Mouse (Mus musculus) limb, embryonic 12.5 days (tissue): Measurements from ENCODE around the gene Ppp1r3a. TPM values are rescaled to one million over a fixed set of nuclear protein-coding genes. Genes with fewer than 3 reads are reported as not detected.

ENCODE experiments used
- ATAC-seq: fragments of 200-750 bp; cut with Nextera tagmentation; 2 replicates; pipeline ENCODE4 v1.8.0; 2017; ENCODE audit warnings: low read depth, moderate TSS enrichment; ENCODE audit not compliant: insufficient number of reproducible peaks, insufficient read depth, low FRiP score, low TSS enrichment
- H3K27ac ChIP-seq: fragments of 300-500 bp; sonication (generic); 2 replicates; pipeline ENCODE4 v1.5.1; 2016; ENCODE audit warnings: mild to moderate bottlenecking, moderate library complexity
- H3K27me3 ChIP-seq: fragments of 300-500 bp; sonication (generic); 2 replicates; pipeline ENCODE4 v1.6.1; 2016; ENCODE audit warnings: mild to moderate bottlenecking, moderate library complexity
- H3K36me3 ChIP-seq: fragments of 300-500 bp; sonication (generic); 2 replicates; pipeline ENCODE4 v1.6.1; 2016; ENCODE audit warnings: mild to moderate bottlenecking, moderate library complexity
- H3K4me1 ChIP-seq: fragments of 300-500 bp; sonication (generic); replicated peaks from 2 replicates; pipeline ENCODE4 v1.6.1; 2016
- H3K4me2 ChIP-seq: fragments of 300-500 bp; sonication (generic); 2 replicates; pipeline ENCODE4 v1.6.1; 2016; ENCODE audit warnings: mild to moderate bottlenecking, moderate library complexity
- H3K4me3 ChIP-seq: fragments of 300-500 bp; sonication (generic); replicated peaks from 2 replicates; pipeline ENCODE4 v1.5.1; 2016; ENCODE audit warnings: mild to moderate bottlenecking
- H3K9ac ChIP-seq: fragments of 300-500 bp; sonication (generic); replicated peaks from 2 replicates; pipeline ENCODE4 v1.6.1; 2016; ENCODE audit warnings: mild to moderate bottlenecking, moderate library complexity
- H3K9me3 ChIP-seq: fragments of 300-500 bp; sonication (generic); 2 replicates; pipeline ENCODE4 v1.6.1; 2016; ENCODE audit warnings: mild to moderate bottlenecking, moderate library complexity
- WGBS: fragments of 180-500 bp; shearing (Covaris S2); methylation state at CpG from one replicate; pipeline ENCODE4 v1.1.7; 2016; 5-methylcytosine and 5-hydroxymethylcytosine counted together
- polyA plus RNA-seq: library from polyadenylated mRNA; unstranded; fragments of >200 nt; fragmentation: Nextera tagmentation; extraction: Ambion mirVana; gene quantifications from 2 replicates; pipeline ENCODE4 v1.2.1, GENCODE M21; 2016

Ppp1r3a gene
- 0.08 and 0.18 TPM in 2 replicates for polyA plus RNA-seq

GRCm38 (mm10) chr6:14754901-14755591 lies at the start of gene Ppp1r3a:
Ppp1r3a (minus strand) TSS chr6:14755274.
- Histone ChIP-seq H3K9me3 (no peaks in the 10 kb centered on the region), H3K4me3 (no peak within 1 kb of the TSS), H3K27ac (no peak within 1 kb of the TSS), H3K27me3 (no peaks in the 10 kb centered on the region), H3K4me1 (no peaks in the 10 kb centered on the region), H3K4me2 (no peak within 1 kb of the TSS), H3K36me3 (no peaks in the 10 kb centered on the region), H3K9ac (no peak within 1 kb of the TSS)
- ATAC-seq, result no peak
- 84% methylated on average over 7 of the region's 7 CpGs for WGBS

GRCm38 (mm10) chr6:14787157-14787938 lies 32.3 kb upstream of the Ppp1r3a start:
- Histone ChIP-seq H3K4me1 (no peaks in the 10 kb centered on the region), H3K9ac (no peak overlapping the region), H3K9me3 (no peaks in the 10 kb centered on the region), H3K4me2 (no peak overlapping the region), H3K27me3 (no peaks in the 10 kb centered on the region), H3K4me3 (no peak overlapping the region), H3K36me3 (no peaks in the 10 kb centered on the region), H3K27ac (no peak overlapping the region)
- ATAC-seq, result no peak
- 90% methylated on average over 1 of the region's 1 CpGs for whole genome bisulfite sequencing

GRCm38 (mm10) chr6:14777920-14778319 lies 22.8 kb upstream of the Ppp1r3a start:
- ATAC-seq, result no peak
- H3K4me1 ChIP-seq, result no peaks in the 10 kb centered on the region
- H3K4me2 ChIP-seq, result no peak overlapping the region
- no peak overlapping the region for H3K9ac ChIP-seq
- H3K36me3 ChIP-seq, result no peaks in the 10 kb centered on the region
- no peak overlapping the region for H3K27ac ChIP-seq
- no peak overlapping the region for H3K4me3 ChIP-seq
- H3K27me3 ChIP-seq, result no peaks in the 10 kb centered on the region
- no peaks in the 10 kb centered on the region for H3K9me3 ChIP-seq
- 89% methylated on average over 4 of the region's 4 CpGs for WGBS

- no peak overlapping the region for H3K4me2 ChIP-seq
- no peak overlapping the region for H3K9ac ChIP-seq
- H3K27ac ChIP-seq, result no peak overlapping the region
- no peak overlapping the region for H3K4me3 ChIP-seq
- no peaks in the 10 kb centered on the region for H3K9me3 ChIP-seq
- no peaks in the 10 kb centered on the region for H3K36me3 ChIP-seq
- no peaks in the 10 kb centered on the region for H3K27me3 ChIP-seq
- H3K4me1 ChIP-seq, result no peaks in the 10 kb centered on the region
- no peak for ATAC-seq
- WGBS, result 72% methylated on average over 2 of the region's 2 CpGs
These were observed 16.6 kb upstream of the Ppp1r3a start for GRCm38 (mm10) chr6:14771717-14772116.

GRCm38 (mm10) chr6:14757486-14757885 lies 2.4 kb upstream of the Ppp1r3a start:
- H3K36me3 ChIP-seq, result no peaks in the 10 kb centered on the region
- no peaks in the 10 kb centered on the region for H3K9me3 ChIP-seq
- H3K27me3 ChIP-seq, result no peaks in the 10 kb centered on the region
- no peaks in the 10 kb centered on the region for H3K4me1 ChIP-seq
- H3K9ac ChIP-seq, result no peak overlapping the region
- no peak overlapping the region for H3K27ac ChIP-seq
- H3K4me2 ChIP-seq, result no peak overlapping the region
- no peak for ATAC-seq
- H3K4me3 ChIP-seq, result no peak overlapping the region
- WGBS, result 87% methylated on average over 3 of the region's 3 CpGs

GRCm38 (mm10) chr6:14753512-14753911 lies 1.6 kb downstream of the Ppp1r3a start:
- H3K36me3 ChIP-seq, result no peaks in the 10 kb centered on the region
- H3K27ac ChIP-seq, result no peak overlapping the region
- H3K27me3 ChIP-seq, result no peaks in the 10 kb centered on the region
- no peak overlapping the region for H3K4me2 ChIP-seq
- ATAC-seq, result no peak
- no peaks in the 10 kb centered on the region for H3K9me3 ChIP-seq
- 81% methylated on average over 4 of the region's 4 CpGs for WGBS
- H3K4me1 ChIP-seq, result no peaks in the 10 kb centered on the region
- H3K9ac ChIP-seq, result no peak overlapping the region
- no peak overlapping the region for H3K4me3 ChIP-seq

GRCm38 (mm10) chr6:14752211-14752610 lies 2.9 kb downstream of the Ppp1r3a start:
- no peaks in the 10 kb centered on the region for H3K27me3 ChIP-seq
- 38% methylated on average over 1 of the region's 1 CpGs for WGBS
- H3K4me2 ChIP-seq, result no peak overlapping the region
- H3K9me3 ChIP-seq, result no peaks in the 10 kb centered on the region
- no peak overlapping the region for H3K4me3 ChIP-seq
- no peaks in the 10 kb centered on the region for H3K36me3 ChIP-seq
- H3K9ac ChIP-seq, result no peak overlapping the region
- peaks cover under 1% of the 10 kb centered on the region; the same call in 1 of the 2 replicates for H3K4me1 ChIP-seq
- H3K27ac ChIP-seq, result no peak overlapping the region
- ATAC-seq, result no peak

- Histone ChIP-seq H3K4me1 (peaks cover 11% of the 10 kb centered on the region), H3K9ac (no peak overlapping the region), H3K27me3 (no peaks in the 10 kb centered on the region), H3K36me3 (no peaks in the 10 kb centered on the region), H3K4me3 (no peak overlapping the region), H3K4me2 (no peak overlapping the region), H3K9me3 (no peaks in the 10 kb centered on the region), H3K27ac (peak overlapping the region; percentile 70)
- 26% methylated on average over 2 of the region's 2 CpGs for WGBS
- peak; percentile 89 for ATAC-seq
These were observed 8.1 kb downstream of the Ppp1r3a start for GRCm38 (mm10) chr6:14747000-14747399.

- no peak for ATAC-seq
- no peak overlapping the region for H3K4me2 ChIP-seq
- 95% methylated on average over 2 of the region's 2 CpGs for WGBS
- no peaks in the 10 kb centered on the region for H3K4me1 ChIP-seq
- H3K36me3 ChIP-seq, result no peaks in the 10 kb centered on the region
- H3K4me3 ChIP-seq, result no peak overlapping the region
- H3K27ac ChIP-seq, result no peak overlapping the region
- no peaks in the 10 kb centered on the region for H3K9me3 ChIP-seq
- no peak overlapping the region for H3K9ac ChIP-seq
- no peaks in the 10 kb centered on the region for H3K27me3 ChIP-seq
These were observed 19.1 kb downstream of the Ppp1r3a start for GRCm38 (mm10) chr6:14736017-14736416.

GRCm38 (mm10) chr6:14731011-14731410 lies 24.1 kb downstream of the Ppp1r3a start:
- 75% methylated on average over 5 of the region's 5 CpGs for WGBS
- H3K4me2 ChIP-seq, result no peak overlapping the region
- ATAC-seq, result no peak

GRCm38 (mm10) chr6:14720772-14721414 lies 34.2 kb downstream of the Ppp1r3a start:
- Histone ChIP-seq H3K27me3 (no peaks in the 10 kb centered on the region), H3K9me3 (no peaks in the 10 kb centered on the region), H3K4me1 (no peaks in the 10 kb centered on the region), H3K4me3 (no peak overlapping the region), H3K9ac (no peak overlapping the region), H3K27ac (no peak overlapping the region), H3K36me3 (no peaks in the 10 kb centered on the region), H3K4me2 (no peak overlapping the region)
- no peak for ATAC-seq
- 80% methylated on average over 4 of the region's 4 CpGs for WGBS

More at GRCm38 (mm10) chr6:14731011-14731410, 24.1 kb downstream of the Ppp1r3a start:
- no peaks in the 10 kb centered on the region for H3K27me3 ChIP-seq
- no peak overlapping the region for H3K9ac ChIP-seq
- no peaks in the 10 kb centered on the region for H3K36me3 ChIP-seq
- H3K4me3 ChIP-seq, result no peak overlapping the region
- no peaks in the 10 kb centered on the region for H3K9me3 ChIP-seq
- H3K4me1 ChIP-seq, result no peaks in the 10 kb centered on the region
- H3K27ac ChIP-seq, result no peak overlapping the region
